Mouse (Mus musculus) olfactory bulb, adult 2 months (tissue): ENCODE measurements around the gene Rbm47.

ENCODE experiments used
- CTCF ChIP-seq: fragments of 200-500 bp; IDR thresholded peaks from 2 replicates; pipeline ENCODE4 v1.5.1; 2012; ENCODE audit warnings: low read depth, mild to moderate bottlenecking, low read length, moderate library complexity; ENCODE audit not compliant: insufficient read depth
- POLR2A ChIP-seq: fragments of 200-500 bp; IDR thresholded peaks from 2 replicates; pipeline ENCODE4 v1.6.1; 2012; ENCODE audit warnings: mild to moderate bottlenecking, low read depth, low read length, moderate library complexity; ENCODE audit not compliant: insufficient read depth

GRCm38 (mm10) chr5:66040744-66041279, 132.1 kb downstream of the Rbm47 start:
- no peak for TF ChIP-seq CTCF
- no peak for TF ChIP-seq POLR2A
